Mouse (Mus musculus) erythroid progenitor cell, adult 5-6 weeks (primary cell): Measurements from ENCODE around the gene Wscd1. TPM values are rescaled to one million over a fixed set of nuclear protein-coding genes. Genes with fewer than 3 reads are reported as not detected.
"Not testable (repeated sequence)": the region's sequence is repeated elsewhere in the genome, so short reads cannot be mapped to it uniquely, and the experiment has no call there.

ENCODE experiments used
- ATAC-seq: replicated peaks from 2 replicates; pipeline ENCODE4 v1.8.0; 2016; ENCODE audit warnings: moderate number of reproducible peaks, mild to moderate bottlenecking, moderate TSS enrichment, inconsistent platforms; ENCODE audit not compliant: poor library complexity, low FRiP score, severe bottlenecking
- total RNA-seq, 2 experiments: library from RNA; stranded (forward) in 1 of 2; stranded (reverse) in 1 of 2; fragments of 150-400 nt in 1 of 2; fragments of 186-747, 209-891 nt in 1 of 2; gene quantifications; 2 replicates each; pipeline versions ENCODE4 v1.2.3 to v1.2.4; 2015 to 2017; ENCODE audit warnings: low replicate concordance in 2 of 2

The Wscd1 gene
- total RNA-seq, 2 experiments from 2014 or later, result not detected

- no peak for ATAC-seq
These were observed 70.2 kb downstream of the Wscd1 start for GRCm38 (mm10) chr11:71819901-71820300.

- no peak for ATAC-seq
These were observed 71.1 kb downstream of the Wscd1 start for GRCm38 (mm10) chr11:71820847-71821246.

GRCm38 (mm10) chr11:71821526-71821925 lies 71.8 kb downstream of the Wscd1 start:
- not testable (repeated sequence) for ATAC-seq

GRCm38 (mm10) chr11:71822031-71822430 lies 72.3 kb downstream of the Wscd1 start:
- ATAC-seq, result no peak

GRCm38 (mm10) chr11:71824971-71825370 lies 75.3 kb downstream of the Wscd1 start:
- no peak for ATAC-seq
